Mouse (Mus musculus): ENCODE measurements around the gene Cyb5d1. TPM values are rescaled to one million over a fixed set of nuclear protein-coding genes. Genes with fewer than 3 reads are reported as not detected.
A peak's percentile ranks its signal among the peaks of the same experiment; 100 is the strongest.

Gene Cyb5d1
- polyA plus RNA-seq, 1 experiment = 40.2 TPM

DNA sequence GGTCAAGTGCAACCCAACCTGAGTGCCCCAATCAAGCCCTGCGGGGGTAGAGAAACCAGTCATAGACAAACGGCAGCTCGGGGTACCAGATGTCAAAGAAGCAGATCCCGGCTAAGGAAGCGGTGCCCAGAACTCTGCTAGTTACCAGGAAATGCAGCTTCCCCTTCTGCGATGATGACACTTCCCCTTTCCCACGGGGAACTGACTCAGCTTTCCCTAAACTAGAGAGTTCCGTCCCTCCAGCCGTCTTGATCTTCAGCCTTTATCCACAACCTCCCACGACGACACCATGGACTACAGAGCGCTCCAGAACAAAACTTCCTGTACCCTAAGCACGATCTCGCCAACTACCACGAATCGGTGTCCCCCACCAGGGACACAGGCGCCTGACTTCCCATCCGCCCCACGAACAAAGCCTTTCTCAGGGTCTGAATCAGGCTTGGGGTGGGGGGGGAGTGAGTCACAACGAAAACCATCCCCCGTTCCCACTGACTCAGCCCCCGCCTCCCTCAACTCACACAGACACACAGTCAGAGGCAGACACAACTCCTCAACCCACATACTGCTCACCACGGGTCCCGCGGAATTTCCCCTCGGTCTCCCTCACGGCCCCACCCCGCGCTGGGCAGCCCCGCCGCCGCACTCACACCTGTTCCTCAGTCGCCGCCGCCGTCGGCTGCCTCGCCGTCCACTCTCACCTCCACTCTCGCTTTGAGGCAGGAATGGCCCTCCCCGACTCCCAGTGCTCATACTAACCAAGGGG is 15.1 kb upstream of the Cyb5d1 start:
- TF ChIP-seq CTCF (IDR thresholded peaks at IDR 0.05; ENCODE audit: borderline replicate concordance, insufficient read depth, low read depth, low read length) (no peak), POLR2A (IDR thresholded peaks at IDR 0.05; ENCODE audit: borderline replicate concordance, insufficient read depth, low read length) (no peak)
- Histone ChIP-seq H3K27me3 (ENCODE audit: control insufficient read depth, insufficient read depth, low read length) (no peaks in the 10 kb centered on the region), H3K27ac (ENCODE audit: insufficient read depth, low read length) (peak overlapping the region; percentile 49), H3K4me1 (ENCODE audit: control insufficient read depth, insufficient read depth, low read length) (peaks cover 16% of the 10 kb centered on the region; the same call in 1 of the 2 replicates), H3K4me3 (replicated peaks; ENCODE audit: insufficient read depth, low read depth, low read length) (peak overlapping the region; percentile 70)
- WGBS = under 1% methylated on average over 41 of the region's 41 CpGs
- no peak for DNase-seq

- no peaks in the 10 kb centered on the region for H3K27me3 ChIP-seq (ENCODE audit: control insufficient read depth, insufficient read depth, low read length)
- H3K4me1 ChIP-seq (ENCODE audit: control insufficient read depth, insufficient read depth, low read length) = peaks cover 16% of the 10 kb centered on the region; the same call in 1 of the 2 replicates
- H3K4me3 ChIP-seq (replicated peaks; ENCODE audit: insufficient read depth, low read depth, low read length) = peak overlapping the region; percentile 70
- H3K27ac ChIP-seq (ENCODE audit: insufficient read depth, low read length) = peak overlapping the region; percentile 49
- TF ChIP-seq POLR2A (IDR thresholded peaks at IDR 0.05; ENCODE audit: borderline replicate concordance, insufficient read depth, low read length) (no peak), CTCF (IDR thresholded peaks at IDR 0.05; ENCODE audit: borderline replicate concordance, insufficient read depth, low read depth, low read length) (no peak)
- peak in 1 of 2 experiments; percentile 49 for DNase-seq
- under 1% methylated on average over 18 of the region's 18 CpGs for WGBS
These were observed 14.5 kb upstream of the Cyb5d1 start for GRCm38 (mm10) chr11:69410045-69410309.

GRCm38 (mm10) chr11:69409378-69410044 is 14.1 kb upstream of the Cyb5d1 start:
- DNase-seq = peak; percentile 76 to 79
- H3K27ac ChIP-seq (ENCODE audit: insufficient read depth, low read length) = peak overlapping the region; percentile 73
- TF ChIP-seq CTCF (IDR thresholded peaks at IDR 0.05; ENCODE audit: borderline replicate concordance, insufficient read depth, low read depth, low read length) = no peak
- no peak for TF ChIP-seq POLR2A (IDR thresholded peaks at IDR 0.05; ENCODE audit: borderline replicate concordance, insufficient read depth, low read length)
- H3K27me3 ChIP-seq (ENCODE audit: control insufficient read depth, insufficient read depth, low read length) = no peaks in the 10 kb centered on the region
- 2% methylated on average over 45 of the region's 46 CpGs for WGBS
- H3K4me1 ChIP-seq (ENCODE audit: control insufficient read depth, insufficient read depth, low read length) = peaks cover 16% of the 10 kb centered on the region; the same call in 1 of the 2 replicates
- peak overlapping the region; percentile 70 for H3K4me3 ChIP-seq (replicated peaks; ENCODE audit: insufficient read depth, low read depth, low read length)

- peak overlapping the region; percentile 70 for H3K4me3 ChIP-seq (replicated peaks; ENCODE audit: insufficient read depth, low read depth, low read length)
- TF ChIP-seq POLR2A (IDR thresholded peaks at IDR 0.05; ENCODE audit: borderline replicate concordance, insufficient read depth, low read length) = peak; percentile 26; the same call in 1 of the 2 replicates
- no peak for TF ChIP-seq CTCF (IDR thresholded peaks at IDR 0.05; ENCODE audit: borderline replicate concordance, insufficient read depth, low read depth, low read length)
- peak overlapping the region; percentile 73 for H3K27ac ChIP-seq (ENCODE audit: insufficient read depth, low read length)
- peaks cover 11% of the 10 kb centered on the region; the same call in 1 of the 2 replicates for H3K4me1 ChIP-seq (ENCODE audit: control insufficient read depth, insufficient read depth, low read length)
- WGBS = under 1% methylated on average over 33 of the region's 33 CpGs
- peak; percentile 86 to 94 for DNase-seq
- H3K27me3 ChIP-seq (ENCODE audit: control insufficient read depth, insufficient read depth, low read length) = no peaks in the 10 kb centered on the region
These were observed 13.3 kb upstream of the Cyb5d1 start for GRCm38 (mm10) chr11:69408541-69409377.

DNA sequence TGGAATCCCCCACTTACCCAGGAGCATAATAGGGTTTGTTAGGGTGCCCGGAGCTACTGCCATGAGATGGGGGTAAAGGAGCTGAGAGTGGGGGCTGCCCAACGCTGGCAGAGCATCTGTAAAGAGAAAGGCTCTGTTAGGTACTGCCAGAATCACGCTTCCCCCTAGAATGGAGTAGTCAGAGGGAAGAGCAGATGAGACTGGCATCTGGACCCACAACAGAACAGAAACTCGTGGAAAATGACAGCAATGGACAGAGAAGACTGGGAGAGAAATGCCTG is 12.2 kb upstream of the Cyb5d1 start:
- WGBS = 64% methylated on average over 4 of the region's 4 CpGs
- no peak for TF ChIP-seq CTCF (IDR thresholded peaks at IDR 0.05; ENCODE audit: borderline replicate concordance, insufficient read depth, low read depth, low read length)
- no peak for TF ChIP-seq POLR2A (IDR thresholded peaks at IDR 0.05; ENCODE audit: borderline replicate concordance, insufficient read depth, low read length)
- Histone ChIP-seq H3K27me3 (ENCODE audit: control insufficient read depth, insufficient read depth, low read length) (no peaks in the 10 kb centered on the region), H3K4me3 (replicated peaks; ENCODE audit: insufficient read depth, low read depth, low read length) (peak overlapping the region; percentile 5), H3K27ac (ENCODE audit: insufficient read depth, low read length) (no peak overlapping the region), H3K4me1 (ENCODE audit: control insufficient read depth, insufficient read depth, low read length) (peaks cover 8% of the 10 kb centered on the region; the same call in 1 of the 2 replicates)
- no peak for DNase-seq

- Histone ChIP-seq H3K4me3 (replicated peaks; ENCODE audit: insufficient read depth, low read depth, low read length) (no peak overlapping the region), H3K27me3 (ENCODE audit: control insufficient read depth, insufficient read depth, low read length) (no peaks in the 10 kb centered on the region), H3K27ac (ENCODE audit: insufficient read depth, low read length) (no peak overlapping the region), H3K4me1 (ENCODE audit: control insufficient read depth, insufficient read depth, low read length) (peaks cover 7% of the 10 kb centered on the region; the same call in 1 of the 2 replicates)
- TF ChIP-seq CTCF (IDR thresholded peaks at IDR 0.05; ENCODE audit: borderline replicate concordance, insufficient read depth, low read depth, low read length) = no peak
- TF ChIP-seq POLR2A (IDR thresholded peaks at IDR 0.05; ENCODE audit: borderline replicate concordance, insufficient read depth, low read length) = no peak
- peak; percentile 15 to 19 for DNase-seq
- WGBS = 77% methylated on average over 16 of the region's 16 CpGs
These were observed 11.7 kb upstream of the Cyb5d1 start for GRCm38 (mm10) chr11:69406867-69407723.

DNA sequence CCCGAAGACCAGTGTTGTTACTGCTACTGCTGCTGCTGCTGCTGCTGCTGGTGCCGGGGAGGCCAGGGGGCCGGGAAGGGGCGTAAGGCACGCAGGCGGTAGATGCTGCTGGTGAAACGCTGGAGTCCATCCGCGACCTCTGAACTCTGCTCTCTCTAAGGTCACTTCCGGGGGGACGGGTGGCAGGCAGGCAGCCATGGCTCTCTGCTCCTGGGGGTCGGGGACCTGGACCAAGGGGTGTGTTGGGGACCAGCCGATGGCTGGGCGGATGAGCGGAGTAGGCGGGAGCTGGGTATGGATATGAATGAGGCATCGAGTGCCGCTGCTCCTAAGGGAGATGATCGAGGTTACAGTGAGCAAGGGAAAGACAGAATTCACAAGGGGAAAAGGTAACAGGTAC is 10.9 kb upstream of the Cyb5d1 start:
- no peaks in the 10 kb centered on the region for H3K27me3 ChIP-seq (ENCODE audit: control insufficient read depth, insufficient read depth, low read length)
- TF ChIP-seq CTCF (IDR thresholded peaks at IDR 0.05; ENCODE audit: borderline replicate concordance, insufficient read depth, low read depth, low read length) (no peak), POLR2A (IDR thresholded peaks at IDR 0.05; ENCODE audit: borderline replicate concordance, insufficient read depth, low read length) (no peak)
- DNase-seq = peak; percentile 11 to 27
- H3K27ac ChIP-seq (ENCODE audit: insufficient read depth, low read length) = no peak overlapping the region
- WGBS = 80% methylated on average over 19 of the region's 19 CpGs
- peaks cover 10% of the 10 kb centered on the region; the same call in 1 of the 2 replicates for H3K4me1 ChIP-seq (ENCODE audit: control insufficient read depth, insufficient read depth, low read length)
- no peak overlapping the region for H3K4me3 ChIP-seq (replicated peaks; ENCODE audit: insufficient read depth, low read depth, low read length)
